Mouse (Mus musculus) midbrain, embryonic 16.5 days (tissue): ENCODE data around the gene Ubr3. TPM values are rescaled to one million over a fixed set of nuclear protein-coding genes. Genes with fewer than 3 reads are reported as not detected.

Source experiments
- ATAC-seq: fragments of 200-750 bp; cut with Nextera tagmentation; 2 replicates; pipeline ENCODE4 v1.8.0; 2017; ENCODE audit warnings: moderate TSS enrichment
- H3K27ac ChIP-seq: fragments of 300-500 bp; sonication (generic); 2 replicates; pipeline ENCODE4 v1.5.1; 2014; ENCODE audit warnings: mild to moderate bottlenecking, low read length, mixed read lengths
- H3K27me3 ChIP-seq: fragments of 300-500 bp; sonication (generic); 2 replicates; pipeline ENCODE4 v1.6.1; 2014; ENCODE audit warnings: low read depth, low read length, mixed read lengths; ENCODE audit not compliant: control insufficient read depth, insufficient read depth
- H3K36me3 ChIP-seq: fragments of 300-500 bp; sonication (generic); 2 replicates; pipeline ENCODE4 v1.6.1; 2014; ENCODE audit warnings: mild to moderate bottlenecking, low read length, moderate library complexity, mixed read lengths; ENCODE audit not compliant: control insufficient read depth, insufficient read depth
- H3K4me1 ChIP-seq: fragments of 300-500 bp; sonication (generic); 2 replicates; pipeline ENCODE4 v1.6.1; 2014; ENCODE audit warnings: mild to moderate bottlenecking, low read length, mixed read lengths; ENCODE audit not compliant: control insufficient read depth, insufficient read depth
- H3K4me2 ChIP-seq: fragments of 300-500 bp; sonication (generic); 2 replicates; pipeline ENCODE4 v1.6.1; 2014; ENCODE audit warnings: mild to moderate bottlenecking, low read length, mixed read lengths
- H3K4me3 ChIP-seq: fragments of 300-500 bp; sonication (generic); 2 replicates; pipeline ENCODE4 v1.5.1; 2014; ENCODE audit warnings: low read depth, mild to moderate bottlenecking, low read length, moderate library complexity, mixed read lengths
- H3K9ac ChIP-seq: fragments of 300-500 bp; sonication (generic); 2 replicates; pipeline ENCODE4 v1.6.1; 2014; ENCODE audit warnings: low read depth, low read length, mixed read lengths
- H3K9me3 ChIP-seq: fragments of 300-500 bp; sonication (generic); replicated peaks from 2 replicates; pipeline ENCODE4 v1.6.1; 2014; ENCODE audit warnings: mild to moderate bottlenecking, low read length, mixed read lengths; ENCODE audit not compliant: control insufficient read depth, poor library complexity, severe bottlenecking
- WGBS: fragments of 180-500 bp; shearing (Covaris S2); extraction: QIAGEN DNeasy Blood & Tissue Kit; methylation state at CpG from one replicate; pipeline ENCODE4 v1.1.7; 2014; 5-methylcytosine and 5-hydroxymethylcytosine counted together
- polyA plus RNA-seq: library from polyadenylated mRNA; unstranded; fragments of >200 nt; fragmentation: Nextera tagmentation; extraction: Ambion mirVana; gene quantifications from 2 replicates; pipeline ENCODE4 v1.2.1, GENCODE M21; 2015

Ubr3 gene
- polyA plus RNA-seq, 1 experiment from 2014 or later: 20.6 TPM

GRCm38 (mm10) chr2:70034895-70035294 is 137.8 kb downstream of the Ubr3 start:
- Histone ChIP-seq H3K4me1 (peaks cover 6% of the 10 kb centered on the region; the same call in 1 of the 2 replicates), H3K27ac (no peak overlapping the region), H3K4me3 (no peak overlapping the region), H3K36me3 (no peaks in the 10 kb centered on the region), H3K27me3 (no peaks in the 10 kb centered on the region), H3K9me3 (peaks cover 2% of the 10 kb centered on the region; the same call in 1 of the 2 replicates), H3K4me2 (no peak overlapping the region), H3K9ac (no peak overlapping the region)
- 47% methylated on average over 5 of the region's 5 CpGs for WGBS
- ATAC-seq: no peak

- 52% methylated on average over 1 of the region's 1 CpGs for WGBS
- H3K4me3 ChIP-seq: no peak overlapping the region
- no peak overlapping the region for H3K4me2 ChIP-seq
- H3K27me3 ChIP-seq: no peaks in the 10 kb centered on the region
- ATAC-seq: no peak
- H3K4me1 ChIP-seq: peaks cover 6% of the 10 kb centered on the region; the same call in 1 of the 2 replicates
- H3K9me3 ChIP-seq: 0 out of 2 replicates have a peak, but pooled peaks cover under 1% of the 10 kb centered on the region
- no peak overlapping the region for H3K9ac ChIP-seq
- no peak overlapping the region for H3K27ac ChIP-seq
- no peaks in the 10 kb centered on the region for H3K36me3 ChIP-seq
Measured at GRCm38 (mm10) chr2:70035358-70035757, 138.3 kb downstream of the Ubr3 start.

- Histone ChIP-seq H3K4me2 (no peak overlapping the region), H3K27me3 (no peaks in the 10 kb centered on the region), H3K36me3 (no peaks in the 10 kb centered on the region), H3K9ac (no peak overlapping the region), H3K9me3 (no peaks in the 10 kb centered on the region), H3K4me3 (no peak overlapping the region), H3K27ac (no peak overlapping the region), H3K4me1 (peaks cover 6% of the 10 kb centered on the region; the same call in 1 of the 2 replicates)
- 85% methylated on average over 8 of the region's 8 CpGs for WGBS
- no peak for ATAC-seq
Measured at GRCm38 (mm10) chr2:70037221-70037620, 140.2 kb downstream of the Ubr3 start.

- Histone ChIP-seq H3K4me2 (no peak within 1 kb of the TSS), H3K4me1 (peaks cover 6% of the 10 kb centered on the region; the same call in 1 of the 2 replicates), H3K4me3 (no peak within 1 kb of the TSS), H3K27ac (no peak within 1 kb of the TSS), H3K9ac (no peak within 1 kb of the TSS; the same call in 1 of the 2 replicates), H3K9me3 (no peaks in the 10 kb centered on the region), H3K36me3 (no peaks in the 10 kb centered on the region), H3K27me3 (no peaks in the 10 kb centered on the region)
- 21% methylated on average over 7 of the region's 7 CpGs for WGBS
- ATAC-seq: no peak
Measured at GRCm38 (mm10) chr2:70038752-70039151, 141.7 kb downstream of the Ubr3 start, which contains the start of gene Myo3b. Gene Myo3b (plus strand): TSS chr2:70039126.

GRCm38 (mm10) chr2:70044466-70044865 is 147.4 kb downstream of the Ubr3 start:
- H3K4me2 ChIP-seq: no peak overlapping the region
- H3K4me3 ChIP-seq: no peak overlapping the region
- 16% methylated on average over 6 of the region's 6 CpGs for WGBS
- H3K9ac ChIP-seq: no peak overlapping the region
- H3K9me3 ChIP-seq: no peaks in the 10 kb centered on the region
- H3K27me3 ChIP-seq: no peaks in the 10 kb centered on the region
- ATAC-seq: no peak
- 0 out of 2 replicates have a peak, but pooled peaks cover 3% of the 10 kb centered on the region for H3K4me1 ChIP-seq
- no peaks in the 10 kb centered on the region for H3K36me3 ChIP-seq
- H3K27ac ChIP-seq: peak overlapping the region; percentile 35; the same call in 1 of the 2 replicates

- no peak for ATAC-seq
- Histone ChIP-seq H3K4me1 (0 out of 2 replicates have a peak, but pooled peaks cover 3% of the 10 kb centered on the region), H3K4me3 (no peak overlapping the region), H3K9me3 (no peaks in the 10 kb centered on the region), H3K27ac (no peak overlapping the region), H3K36me3 (no peaks in the 10 kb centered on the region), H3K27me3 (no peaks in the 10 kb centered on the region), H3K4me2 (no peak overlapping the region), H3K9ac (no peak overlapping the region)
- WGBS: 90% methylated on average over 11 of the region's 11 CpGs
Measured at GRCm38 (mm10) chr2:70047868-70048267, 150.8 kb downstream of the Ubr3 start.

GRCm38 (mm10) chr2:70053803-70054202 is 156.8 kb downstream of the Ubr3 start:
- 54% methylated on average over 9 of the region's 9 CpGs for WGBS
- no peaks in the 10 kb centered on the region for H3K36me3 ChIP-seq
- ATAC-seq: no peak
- H3K4me2 ChIP-seq: no peak overlapping the region
- H3K27ac ChIP-seq: no peak overlapping the region; the same call in 1 of the 2 replicates
- H3K4me3 ChIP-seq: no peak overlapping the region
- no peak overlapping the region for H3K9ac ChIP-seq
- H3K4me1 ChIP-seq: peaks cover 3% of the 10 kb centered on the region; the same call in 1 of the 2 replicates
- no peaks in the 10 kb centered on the region for H3K9me3 ChIP-seq
- no peaks in the 10 kb centered on the region for H3K27me3 ChIP-seq

GRCm38 (mm10) chr2:70058201-70058600 is 161.2 kb downstream of the Ubr3 start:
- WGBS: 95% methylated on average over 4 of the region's 4 CpGs
- H3K4me1 ChIP-seq: peaks cover 19% of the 10 kb centered on the region
- no peak for ATAC-seq
- no peak overlapping the region for H3K9ac ChIP-seq
- H3K4me2 ChIP-seq: no peak overlapping the region
- no peaks in the 10 kb centered on the region for H3K9me3 ChIP-seq
- H3K4me3 ChIP-seq: no peak overlapping the region
- H3K27me3 ChIP-seq: no peaks in the 10 kb centered on the region
- H3K27ac ChIP-seq: no peak overlapping the region
- H3K36me3 ChIP-seq: no peaks in the 10 kb centered on the region

GRCm38 (mm10) chr2:70060359-70061345 is 163.6 kb downstream of the Ubr3 start:
- no peaks in the 10 kb centered on the region for H3K36me3 ChIP-seq
- 0 out of 2 replicates have a peak overlapping the region, but pooled peaks have one; percentile 34 for H3K9ac ChIP-seq
- H3K4me3 ChIP-seq: no peak overlapping the region
- H3K4me1 ChIP-seq: peaks cover 18% of the 10 kb centered on the region
- no peaks in the 10 kb centered on the region for H3K27me3 ChIP-seq
- 21% methylated on average over 11 of the region's 11 CpGs for WGBS
- ATAC-seq: peak; percentile 92
- H3K9me3 ChIP-seq: no peaks in the 10 kb centered on the region
- peak overlapping the region; percentile 36; the same call in 1 of the 2 replicates for H3K4me2 ChIP-seq
- H3K27ac ChIP-seq: peak overlapping the region; percentile 92
